Mouse (Mus musculus) kidney, adult 8-10 months (tissue): ENCODE measurements at regions not wholly inside any gene's neighbourhood (a gene's known extent, or its start where the extent isn't known, plus 50 kb on each side); places are given as distances from the start of the nearest gene placed in this dataset.

ENCODE experiments used
- DNase-seq, 2 experiments: peaks; one replicate each; pipeline ENCODE4 v3.0.0; 2022

DNA sequence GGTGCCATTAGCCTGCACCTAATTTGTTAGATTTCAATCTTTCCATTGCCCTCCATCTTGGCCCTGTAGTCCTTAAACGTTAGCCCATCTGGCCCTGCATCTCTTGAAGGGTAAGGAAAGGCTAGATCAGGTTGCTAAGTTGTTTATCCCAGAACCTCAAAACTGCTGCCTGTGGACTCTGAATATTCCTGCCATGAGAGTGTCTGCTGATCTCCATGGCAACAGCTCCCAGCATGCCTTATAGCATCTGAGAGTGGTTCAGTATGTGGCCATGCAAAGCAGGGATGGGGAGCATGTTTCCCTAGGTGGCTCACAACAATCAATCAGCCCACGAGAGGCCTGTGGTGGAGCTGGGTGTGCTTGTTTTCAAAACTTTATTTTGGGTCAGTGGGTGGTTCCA, 346.3 kb downstream of the Rps24 start:
- no peak for DNase-seq

DNA sequence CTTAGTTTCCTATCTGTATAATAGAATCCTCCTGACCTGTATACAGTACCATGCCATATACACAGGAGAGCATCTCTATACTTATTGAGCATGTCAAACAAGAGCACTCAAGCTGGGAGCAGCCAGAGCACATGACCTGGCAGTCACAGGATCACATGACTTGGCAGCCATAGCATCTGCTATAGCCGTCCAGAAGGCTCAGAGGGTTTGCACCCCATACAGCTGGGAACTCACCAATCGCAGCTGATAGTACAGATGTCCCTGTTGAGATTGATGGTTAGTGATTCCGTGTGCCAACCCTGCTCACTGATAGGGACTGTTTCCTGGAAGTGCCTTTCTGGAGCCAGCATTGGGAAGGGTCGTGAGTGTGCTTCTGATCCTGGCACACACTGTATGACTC, 351.3 kb downstream of the Rps24 start:
- no peak for DNase-seq

GRCm38 (mm10) chr14:24839056-24839455, 352.1 kb downstream of the Rps24 start:
- no peak for DNase-seq

GRCm38 (mm10) chr14:24841715-24842496, 355.0 kb downstream of the Rps24 start:
- DNase-seq, result no peak

- no peak for DNase-seq
Measured at GRCm38 (mm10) chr14:24843626-24844025, 356.7 kb downstream of the Rps24 start.

GRCm38 (mm10) chr14:24850491-24850890, 363.6 kb downstream of the Rps24 start:
- DNase-seq, result no peak

- no peak for DNase-seq
Measured at GRCm38 (mm10) chr14:24854459-24854858, 367.5 kb downstream of the Rps24 start.

GRCm38 (mm10) chr14:24862171-24862570, 375.2 kb downstream of the Rps24 start:
- no peak for DNase-seq

DNA sequence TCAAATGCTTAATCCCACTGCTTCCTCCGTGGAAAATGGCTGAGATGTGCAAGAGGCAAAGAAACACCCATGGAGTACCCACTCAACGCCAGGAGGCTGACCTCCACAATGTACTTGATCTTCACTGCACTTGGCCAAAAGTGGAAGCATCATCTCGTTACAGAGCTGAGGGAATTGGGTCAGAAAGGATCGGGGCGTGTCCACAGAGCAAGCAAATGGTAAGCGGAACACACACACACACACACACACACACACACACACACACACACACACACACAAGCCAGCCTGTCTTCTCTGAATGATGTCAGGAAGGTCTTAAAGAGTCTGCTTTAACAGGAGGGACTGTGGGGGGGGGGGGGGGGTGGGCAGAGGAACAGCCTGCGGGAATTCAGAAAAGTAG, 375.7 kb downstream of the Rps24 start:
- no peak for DNase-seq

GRCm38 (mm10) chr14:24863116-24863515, 376.2 kb downstream of the Rps24 start:
- no peak for DNase-seq

DNA sequence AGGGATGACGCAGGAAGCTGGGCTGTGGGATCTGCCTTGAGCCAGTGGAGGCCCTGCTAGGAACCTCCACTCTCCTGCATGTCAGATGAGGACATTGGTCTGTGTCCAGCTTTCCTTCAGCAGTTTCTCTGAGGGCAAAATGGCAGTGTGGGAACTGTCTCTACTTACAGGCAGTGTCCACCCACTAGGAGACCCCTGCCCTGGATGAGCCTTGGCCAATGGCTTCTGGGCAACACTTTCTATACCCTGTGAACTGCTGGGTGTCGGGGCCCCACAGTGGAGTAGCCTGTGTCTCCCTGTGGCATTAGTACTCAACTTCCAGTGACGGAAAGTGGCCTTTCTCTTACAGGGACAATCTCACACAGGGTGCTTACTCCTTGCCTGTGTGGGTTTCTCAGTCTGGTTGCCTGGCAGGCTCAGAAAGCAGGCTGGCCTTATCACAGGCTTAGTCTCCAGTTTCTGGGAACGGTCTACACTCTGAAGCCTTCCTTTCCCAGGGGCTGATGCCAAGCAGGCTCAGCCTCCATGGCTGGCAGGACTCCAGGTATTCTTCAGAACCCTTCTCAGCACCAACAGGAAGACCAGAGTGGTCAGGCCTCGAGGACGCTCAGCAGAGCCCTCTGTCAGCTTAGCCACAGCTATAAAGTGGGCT, 378.8 kb downstream of the Rps24 start:
- DNase-seq, result no peak

- no peak for DNase-seq
Measured at GRCm38 (mm10) chr14:24867816-24868215, 380.9 kb downstream of the Rps24 start.

DNA sequence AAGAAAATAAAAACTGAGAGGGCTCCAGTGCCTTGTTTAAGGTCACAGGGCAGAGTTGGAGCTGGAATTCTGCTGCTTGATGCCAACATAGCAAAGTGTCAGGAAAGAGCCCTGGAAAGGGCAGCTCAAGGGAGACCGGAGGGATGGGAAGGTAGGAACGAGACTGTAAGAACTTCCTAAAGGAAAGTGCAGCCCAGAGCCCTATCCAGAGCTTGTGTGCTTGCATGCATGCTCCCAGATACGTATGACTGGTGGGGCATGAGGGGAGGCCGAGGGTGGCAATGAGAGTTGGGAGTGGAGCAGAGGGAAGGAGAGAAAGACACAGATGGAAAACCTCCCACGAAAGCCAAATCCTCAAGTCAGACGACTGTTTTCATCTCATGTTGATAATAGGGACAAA, 381.8 kb downstream of the Rps24 start:
- DNase-seq, result no peak

DNA sequence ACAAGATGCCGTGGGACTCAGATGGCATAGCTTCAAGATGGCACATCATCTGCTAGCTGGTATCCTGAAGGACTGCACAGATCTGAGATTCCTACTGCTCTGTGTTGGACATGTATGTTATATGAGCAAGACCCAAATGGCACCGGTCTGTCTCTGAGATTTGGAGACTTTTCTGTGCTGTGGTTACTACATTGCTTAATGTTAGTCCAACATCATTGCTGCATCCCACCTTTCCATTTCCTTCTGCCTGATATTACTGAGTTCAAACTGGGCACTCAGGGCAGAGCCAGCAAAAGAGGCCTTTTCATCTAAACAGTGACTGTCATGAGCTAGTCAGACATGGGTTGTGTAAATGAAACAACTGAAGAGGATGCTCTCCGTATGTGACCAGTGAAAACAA, 383.3 kb downstream of the Rps24 start:
- DNase-seq, result no peak

DNA sequence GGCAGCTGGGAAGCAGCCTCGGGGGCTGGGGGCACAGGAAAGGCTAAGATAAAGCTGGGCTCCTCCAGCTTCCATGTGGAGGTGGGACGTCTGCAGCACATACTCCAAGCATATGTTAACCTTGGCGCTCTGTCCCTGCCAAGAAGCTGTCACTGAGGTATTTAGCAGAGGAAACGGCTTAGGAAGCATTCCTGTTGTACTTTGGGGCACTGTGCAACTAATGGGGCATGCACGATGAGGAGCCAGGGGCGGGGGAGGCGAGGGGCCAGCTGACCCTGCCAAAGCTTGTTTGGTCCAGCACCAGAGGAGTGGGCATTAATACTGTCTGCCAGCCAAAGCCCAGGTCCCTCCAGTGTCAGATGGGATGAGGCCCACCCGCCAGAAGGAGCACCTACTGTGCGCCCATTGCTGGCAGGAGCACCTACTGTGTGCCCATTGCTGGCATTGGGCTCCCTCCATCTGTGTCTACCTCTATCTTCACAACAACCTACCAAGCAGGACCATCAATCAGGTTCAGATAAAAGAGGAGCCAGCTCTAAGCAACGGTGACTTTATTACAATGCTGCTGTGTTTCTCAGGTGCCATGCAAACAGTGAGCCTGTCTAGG, 384.6 kb downstream of the Rps24 start:
- no peak for DNase-seq

- no peak for DNase-seq
Measured at GRCm38 (mm10) chr14:24872931-24873330, 386.0 kb downstream of the Rps24 start.

- no peak for DNase-seq
Measured at GRCm38 (mm10) chr14:24873406-24873805, 386.5 kb downstream of the Rps24 start.

- no peak for DNase-seq
Measured at GRCm38 (mm10) chr14:24874426-24875155, 387.7 kb downstream of the Rps24 start.

DNA sequence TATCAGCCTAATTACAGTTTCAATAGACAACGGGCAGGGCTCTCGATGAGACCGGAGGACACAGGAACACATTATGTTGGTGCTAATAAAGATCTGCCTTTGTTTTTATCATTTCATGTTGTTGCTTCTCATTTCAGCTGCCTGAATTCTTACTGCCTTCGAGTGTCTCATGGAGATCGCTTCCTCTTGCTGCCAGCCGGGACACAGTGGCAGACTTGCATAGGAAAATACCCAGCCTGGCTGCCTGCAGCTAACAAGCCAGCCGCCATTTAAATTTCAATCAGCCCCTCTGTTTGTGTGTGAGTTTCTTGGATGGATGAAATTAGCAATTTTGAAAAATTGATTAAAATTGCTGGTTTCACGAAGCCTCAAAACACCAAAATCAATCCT, 388.2 kb downstream of the Rps24 start:
- no peak for DNase-seq

DNA sequence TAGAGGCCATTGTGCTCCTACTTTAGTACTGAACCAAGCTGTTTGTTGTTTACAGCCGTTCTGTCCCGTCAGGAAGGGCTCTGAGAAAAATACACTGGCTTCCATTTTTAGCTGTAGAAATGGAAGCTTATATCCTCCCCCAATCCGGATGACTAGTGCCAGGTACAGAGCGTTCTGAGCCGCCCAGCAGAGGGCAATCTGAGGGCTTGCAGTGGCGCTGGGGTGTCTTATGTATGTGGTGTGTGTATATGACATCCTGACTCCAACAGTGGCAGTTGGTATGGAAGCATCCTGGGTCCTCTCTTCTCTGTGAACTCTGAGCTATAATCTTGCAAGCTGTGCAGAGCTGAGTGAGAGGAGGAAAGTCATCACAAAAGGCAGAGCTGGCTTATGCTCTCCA, 389.0 kb downstream of the Rps24 start:
- no peak for DNase-seq

- no peak for DNase-seq
Measured at GRCm38 (mm10) chr14:24876508-24876907, 389.6 kb downstream of the Rps24 start.

- DNase-seq, result no peak
Measured at GRCm38 (mm10) chr14:24877853-24878252, 390.9 kb downstream of the Rps24 start.

DNA sequence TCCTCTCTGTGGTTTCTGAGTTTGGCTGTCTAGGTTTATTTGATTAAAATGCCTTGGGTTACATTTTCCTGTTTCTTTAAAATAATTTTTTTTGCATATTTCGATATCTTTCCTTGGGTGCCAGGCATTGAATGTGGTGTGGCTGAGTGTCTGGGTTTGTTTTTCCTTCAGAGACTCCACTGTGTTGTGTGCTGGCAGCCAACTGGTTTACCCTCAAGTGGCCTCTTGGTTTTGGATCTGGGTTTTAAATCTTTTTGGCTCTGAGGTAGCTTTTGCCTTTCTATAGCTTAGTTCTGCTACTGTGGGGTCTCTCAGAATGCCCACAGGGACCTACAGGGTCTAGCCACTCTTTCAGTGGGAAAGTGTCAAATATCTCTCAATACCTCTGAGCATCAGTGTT, 399.2 kb downstream of the Rps24 start:
- DNase-seq, result no peak
